ENCODE assay signal across 17 mouse cellular contexts in the genomic region with DNA sequence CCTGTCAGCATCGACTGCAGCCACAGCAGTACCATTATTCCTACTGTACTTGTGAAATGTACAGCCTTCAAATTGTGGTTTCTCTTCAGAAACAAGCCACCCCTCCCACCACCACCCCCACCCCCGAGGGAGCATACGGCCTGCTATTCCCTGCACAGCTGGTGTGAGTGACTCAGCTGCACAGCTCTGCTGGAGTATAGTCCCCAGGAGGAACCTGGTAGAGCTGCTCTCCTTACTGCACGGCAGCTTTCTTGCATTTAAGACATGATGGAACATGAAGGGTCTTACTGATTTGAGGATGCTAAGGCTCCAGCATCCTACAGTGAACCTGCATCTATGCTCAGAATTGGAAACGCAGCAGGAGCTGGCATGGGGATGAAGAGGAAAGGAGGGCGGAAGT.
DNase-seq lines count a peak whose midpoint lies in the region; ATAC-seq and TF ChIP-seq lines count a peak whose summit lies in the region.
"Had no signal": no experiment of that assay in that cellular context is flagged by ENCODE, and none has a peak within 500 bp of the region (broad histone marks: within the 10 kb centered on the region; RNA-seq: fewer than 3 reads in every experiment).

No protein-coding gene starts in this region.

- WGBS in heart, embryonic 16.5 days: 75% methylated on average over 6 of the region's 6 CpGs
- WGBS in heart, embryonic 10.5 days: 74% methylated on average over 6 of the region's 6 CpGs
- 77% methylated on average over 6 of the region's 6 CpGs for WGBS in neural tube, embryonic 14.5 days

- TF ChIP-seq POLR2A in embryonic fibroblast, embryonic 13.5 days (IDR thresholded peaks at IDR 0.05; ENCODE audit: low read depth, low read length): no peak

- H3K36me3 ChIP-seq in heart, embryonic 16.5 days (ENCODE audit: control insufficient read depth, insufficient read depth): peaks cover 12% of the 10 kb centered on the region
- peaks cover 20% of the 10 kb centered on the region for H3K36me3 ChIP-seq in heart, embryonic 10.5 days
- no peaks in the 10 kb centered on the region for H3K36me3 ChIP-seq in neural tube, embryonic 14.5 days (ENCODE audit: control insufficient read depth, insufficient read depth, low read length)
- H3K36me3 ChIP-seq: midbrain, embryonic 13.5 days had no signal

- H3K9me3 ChIP-seq in heart, embryonic 16.5 days (replicated peaks; ENCODE audit: control insufficient read depth, low read length): no peaks in the 10 kb centered on the region
- no peaks in the 10 kb centered on the region for H3K9me3 ChIP-seq in heart, embryonic 10.5 days
- no peaks in the 10 kb centered on the region for H3K9me3 ChIP-seq in neural tube, embryonic 14.5 days (ENCODE audit: control insufficient read depth, low read length)
- H3K9me3 ChIP-seq: heart, embryonic 15.5 days; liver, embryonic 15.5 days; midbrain, embryonic 13.5 days; neural tube, embryonic 12.5 days had no signal

- no peak overlapping the region for H3K4me2 ChIP-seq in heart, embryonic 16.5 days (ENCODE audit: low read depth, low read length)
- no peak overlapping the region for H3K4me2 ChIP-seq in neural tube, embryonic 14.5 days (ENCODE audit: low read depth, low read length)
- H3K4me2 ChIP-seq: heart, embryonic 15.5 days; liver, embryonic 15.5 days; midbrain, embryonic 13.5 days; neural tube, embryonic 12.5 days had no signal

- DNase-seq in heart, embryonic 10.5 days (ENCODE audit: low spot score): no peak
- DNase-seq in neural tube, embryonic 10.5 days (ENCODE audit: extremely low spot score, low spot score): no peak
- peak; percentile 65 for DNase-seq in telencephalon, adult 2 months (ENCODE audit: low read depth, low spot score)
- no peak for DNase-seq in adrenal gland, postnatal 36 days
- DNase-seq: gastrocnemius, postnatal 14 days; kidney, adult 2 months; kidney, postnatal 4 days; lung, postnatal 36 days; thymus, postnatal 14 days had no signal

- H3K4me1 ChIP-seq in heart, embryonic 16.5 days (ENCODE audit: control insufficient read depth, insufficient read depth, low read length): peaks cover 50% of the 10 kb centered on the region
- H3K4me1 ChIP-seq in heart, embryonic 10.5 days: peaks cover 15% of the 10 kb centered on the region
- no peaks in the 10 kb centered on the region for H3K4me1 ChIP-seq in neural tube, embryonic 14.5 days (ENCODE audit: control insufficient read depth, insufficient read depth, low read length)
- H3K4me1 ChIP-seq in embryonic fibroblast, embryonic 13.5 days (ENCODE audit: control insufficient read depth, insufficient read depth, low read length): peaks cover 9% of the 10 kb centered on the region
- H3K4me1 ChIP-seq: liver, embryonic 15.5 days; midbrain, embryonic 13.5 days; neural tube, embryonic 12.5 days had no signal

- no peak for ATAC-seq in heart, embryonic 16.5 days (replicated peaks; ENCODE audit: extremely low read depth, insufficient read depth, low FRiP score)
- peak; percentile 54; the same call in 1 of the 2 replicates for ATAC-seq in neural tube, embryonic 14.5 days (ENCODE audit: low read depth)
- ATAC-seq: hindbrain, postnatal 0 days; midbrain, embryonic 13.5 days had no signal

- peak overlapping the region; percentile 46; the same call in 1 of the 2 replicates for H3K27ac ChIP-seq in heart, embryonic 16.5 days (ENCODE audit: low read length)
- H3K27ac ChIP-seq in heart, embryonic 10.5 days: no peak overlapping the region
- H3K27ac ChIP-seq in neural tube, embryonic 14.5 days (ENCODE audit: low read depth, low read length): no peak overlapping the region
- H3K27ac ChIP-seq in embryonic fibroblast, embryonic 13.5 days (ENCODE audit: insufficient read depth, low read length): peak overlapping the region; percentile 4; the same call in 1 of the 2 replicates
- H3K27ac ChIP-seq: hindbrain, postnatal 0 days; liver, embryonic 15.5 days; midbrain, embryonic 13.5 days; neural tube, embryonic 12.5 days had no signal

- TF ChIP-seq CTCF in embryonic fibroblast, embryonic 13.5 days (IDR thresholded peaks at IDR 0.05; ENCODE audit: borderline replicate concordance, insufficient read depth, low read length): no peak

- H3K4me3 ChIP-seq in heart, embryonic 16.5 days (ENCODE audit: low read length): no peak overlapping the region
- no peak overlapping the region for H3K4me3 ChIP-seq in heart, embryonic 10.5 days
- no peak overlapping the region for H3K4me3 ChIP-seq in neural tube, embryonic 14.5 days (ENCODE audit: low read depth, low read length)
- H3K4me3 ChIP-seq in embryonic fibroblast, embryonic 13.5 days (ENCODE audit: insufficient read depth, low read length): no peak overlapping the region
- H3K4me3 ChIP-seq: heart, embryonic 15.5 days; liver, embryonic 15.5 days; midbrain, embryonic 13.5 days; neural tube, embryonic 12.5 days had no signal

- H3K27me3 ChIP-seq in heart, embryonic 16.5 days (ENCODE audit: control insufficient read depth, insufficient read depth, low read length): no peaks in the 10 kb centered on the region
- H3K27me3 ChIP-seq in heart, embryonic 10.5 days (ENCODE audit: insufficient read depth, poor library complexity, severe bottlenecking): no peaks in the 10 kb centered on the region
- H3K27me3 ChIP-seq in neural tube, embryonic 14.5 days (ENCODE audit: control insufficient read depth, insufficient read depth, low read length): no peaks in the 10 kb centered on the region
- H3K27me3 ChIP-seq: heart, embryonic 15.5 days; liver, embryonic 15.5 days; midbrain, embryonic 13.5 days; neural tube, embryonic 12.5 days had no signal

- H3K9ac ChIP-seq in heart, embryonic 16.5 days (ENCODE audit: low read length): no peak overlapping the region
- no peak overlapping the region for H3K9ac ChIP-seq in neural tube, embryonic 14.5 days (replicated peaks; ENCODE audit: low read depth, low read length)
- H3K9ac ChIP-seq: heart, embryonic 15.5 days; liver, embryonic 15.5 days; midbrain, embryonic 13.5 days; neural tube, embryonic 12.5 days had no signal

Comparison
In these comparisons a context has a peak if more than half of its experiments do, and no peak if none do; other contexts are left out.
1. H3K27ac ChIP-seq: peak in heart, embryonic 16.5 days (single experiment) and embryonic fibroblast, embryonic 13.5 days (single experiment); none in heart, embryonic 10.5 days (single experiment) and neural tube, embryonic 14.5 days (single experiment).